Mouse (Mus musculus) kidney, embryonic 14.5 days (tissue): ENCODE results near the gene Ankrd52. TPM values are rescaled to one million over a fixed set of nuclear protein-coding genes. Genes with fewer than 3 reads are reported as not detected.

Experiments used
- ATAC-seq: fragments of 200-750 bp; cut with Nextera tagmentation; 2 replicates; pipeline ENCODE4 v1.8.0; 2017; ENCODE audit warnings: moderate number of reproducible peaks, mild to moderate bottlenecking, moderate TSS enrichment, moderate library complexity; ENCODE audit not compliant: low FRiP score, low TSS enrichment
- H3K27ac ChIP-seq: fragments of 300-500 bp; sonication (generic); 2 replicates; pipeline ENCODE4 v1.5.1; 2014; ENCODE audit warnings: low read depth, mild to moderate bottlenecking, low read length, moderate library complexity, mixed read lengths
- H3K27me3 ChIP-seq: fragments of 300-500 bp; sonication (generic); 2 replicates; pipeline ENCODE4 v1.6.1; 2014; ENCODE audit warnings: mild to moderate bottlenecking, low read length; ENCODE audit not compliant: control insufficient read depth, insufficient read depth
- H3K36me3 ChIP-seq: fragments of 300-500 bp; sonication (generic); 2 replicates; pipeline ENCODE4 v1.6.1; 2014; ENCODE audit warnings: low read length, mixed read lengths; ENCODE audit not compliant: control insufficient read depth, insufficient read depth
- H3K4me1 ChIP-seq: fragments of 300-500 bp; sonication (generic); 2 replicates; pipeline ENCODE4 v1.6.1; 2014; ENCODE audit warnings: low read length, mixed read lengths; ENCODE audit not compliant: control insufficient read depth, insufficient read depth
- H3K4me2 ChIP-seq: fragments of 300-500 bp; sonication (generic); replicated peaks from 2 replicates; pipeline ENCODE4 v1.6.1; 2014; ENCODE audit warnings: low read depth, mild to moderate bottlenecking, low read length
- H3K4me3 ChIP-seq: fragments of 300-500 bp; sonication (generic); 2 replicates; pipeline ENCODE4 v1.5.1; 2014; ENCODE audit warnings: mild to moderate bottlenecking, low read length
- H3K9ac ChIP-seq: fragments of 300-500 bp; sonication (generic); 2 replicates; pipeline ENCODE4 v1.6.1; 2014; ENCODE audit warnings: low read depth, mild to moderate bottlenecking, low read length, moderate library complexity
- H3K9me3 ChIP-seq: fragments of 300-500 bp; sonication (generic); 2 replicates; pipeline ENCODE4 v1.6.1; 2016; ENCODE audit warnings: low read length; ENCODE audit not compliant: control insufficient read depth
- WGBS: fragments of 180-500 bp; shearing (Covaris S2); extraction: QIAGEN DNeasy Blood & Tissue Kit; methylation state at CpG from one replicate; pipeline ENCODE4 v1.1.7; 2014; 5-methylcytosine and 5-hydroxymethylcytosine counted together
- polyA plus RNA-seq: library from polyadenylated mRNA; unstranded; fragments of >200 nt; fragmentation: Nextera tagmentation; extraction: Ambion mirVana; gene quantifications from 2 replicates; pipeline ENCODE4 v1.2.1, GENCODE M21; 2014

The Ankrd52 gene
- polyA plus RNA-seq, 1 experiment from 2014 or later = 19.3 TPM

DNA sequence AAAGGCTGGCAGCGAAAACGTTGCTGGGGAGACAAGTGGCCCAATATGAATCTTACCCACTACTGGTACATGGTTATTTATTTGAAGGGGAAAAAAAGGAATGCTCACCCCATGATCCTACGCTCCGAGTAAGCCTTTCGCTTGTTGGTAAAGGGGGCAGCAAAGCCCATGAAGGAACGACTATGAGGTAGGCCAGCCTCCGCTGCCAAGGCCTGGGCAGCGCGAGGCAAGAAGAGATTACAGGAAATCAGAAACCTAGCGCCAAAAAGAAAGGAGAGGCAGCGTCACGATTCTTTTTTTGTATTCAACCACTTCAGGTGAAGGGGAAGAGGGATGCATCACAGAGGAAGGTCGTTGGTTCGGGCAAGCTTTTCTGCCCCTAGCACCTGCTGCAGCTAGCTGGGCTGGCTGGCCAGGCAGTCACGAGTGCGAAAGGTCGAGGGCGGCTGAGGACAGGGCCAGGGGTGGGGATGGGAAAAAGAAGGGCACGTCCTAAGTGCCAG, 9.0 kb upstream of the Ankrd52 start:
- Histone ChIP-seq H3K4me1 (peaks cover 7% of the 10 kb centered on the region), H3K4me2 (peak overlapping the region; percentile 86), H3K27me3 (no peaks in the 10 kb centered on the region), H3K9me3 (no peaks in the 10 kb centered on the region), H3K9ac (peak overlapping the region; percentile 73), H3K36me3 (peaks cover 13% of the 10 kb centered on the region), H3K4me3 (peak overlapping the region; percentile 70), H3K27ac (peak overlapping the region; percentile 90; the same call in 1 of the 2 replicates)
- 13% methylated on average over 19 of the region's 19 CpGs for WGBS
- no peak for ATAC-seq

DNA sequence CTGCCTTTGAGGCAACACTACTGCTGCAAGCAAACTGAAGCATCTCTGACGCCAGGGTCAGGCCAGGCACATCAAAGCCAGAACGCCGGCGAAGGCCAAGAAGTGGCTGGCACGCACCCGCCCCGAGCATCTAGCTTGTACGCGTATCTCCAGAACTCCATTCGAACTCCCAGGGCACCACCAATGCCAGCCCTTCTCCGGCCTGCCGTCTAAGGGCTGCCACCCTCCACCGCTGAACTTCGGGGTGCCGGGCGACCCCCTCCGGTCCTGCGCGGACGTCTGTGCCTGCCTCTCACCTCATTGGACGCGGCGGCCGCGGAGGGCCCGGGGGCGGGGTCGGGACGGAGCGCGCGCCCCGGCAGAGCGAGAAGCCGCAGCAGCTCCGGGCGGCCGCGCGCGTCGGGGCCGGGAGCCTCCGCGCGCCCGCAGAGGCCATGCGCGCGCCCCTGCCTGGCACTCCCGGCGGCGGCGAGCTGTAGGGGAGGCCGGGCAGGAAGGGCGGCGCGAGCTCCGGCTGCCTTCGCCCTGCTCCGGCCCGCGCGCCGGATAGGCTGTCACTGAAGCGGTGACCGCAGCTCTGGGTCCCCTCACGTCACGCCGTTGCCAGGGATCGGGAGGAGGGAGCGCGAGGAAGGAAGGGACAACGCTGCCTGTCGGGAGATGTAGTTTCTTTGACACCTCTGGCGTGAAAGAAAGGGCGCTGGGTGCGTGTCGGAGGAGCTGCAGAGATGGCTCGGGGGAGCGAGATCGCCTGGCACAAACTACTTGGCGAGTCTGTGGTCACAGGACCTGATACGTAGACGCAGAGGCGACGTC, 8.3 kb upstream of the Ankrd52 start, which contains the start of gene Coq10a:
TSS of gene Coq10a (minus strand) at position 596 of the 816 bp plus-strand sequence.
- Histone ChIP-seq H3K4me3 (peak within 1 kb of the TSS; percentile 70), H3K36me3 (peaks cover 7% of the 10 kb centered on the region), H3K27me3 (no peaks in the 10 kb centered on the region), H3K27ac (peak within 1 kb of the TSS; percentile 90), H3K9me3 (no peaks in the 10 kb centered on the region), H3K4me1 (peaks cover 7% of the 10 kb centered on the region), H3K4me2 (peak within 1 kb of the TSS; percentile 86), H3K9ac (peak within 1 kb of the TSS; percentile 73)
- under 1% methylated on average over 87 of the region's 87 CpGs for WGBS
- ATAC-seq = peak; percentile 96

DNA sequence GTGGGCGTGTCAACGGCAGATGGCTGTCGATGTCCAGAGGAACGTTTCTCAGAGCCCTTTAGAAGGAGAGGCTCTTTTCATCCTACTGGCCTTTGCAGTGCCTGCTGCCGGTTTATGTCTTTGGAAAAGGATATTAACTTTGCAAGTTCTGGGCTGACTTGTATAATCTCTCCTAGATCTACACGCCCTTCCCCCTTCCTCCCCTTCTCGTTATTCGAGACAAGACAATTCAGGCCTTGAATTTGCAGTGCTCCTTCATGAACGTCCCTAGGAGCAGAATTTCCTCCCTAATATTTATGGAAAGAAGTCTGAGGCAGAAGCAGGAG, 7.7 kb upstream of the Ankrd52 start:
- 4% methylated on average over 9 of the region's 9 CpGs for WGBS
- H3K27me3 ChIP-seq = no peaks in the 10 kb centered on the region

DNA sequence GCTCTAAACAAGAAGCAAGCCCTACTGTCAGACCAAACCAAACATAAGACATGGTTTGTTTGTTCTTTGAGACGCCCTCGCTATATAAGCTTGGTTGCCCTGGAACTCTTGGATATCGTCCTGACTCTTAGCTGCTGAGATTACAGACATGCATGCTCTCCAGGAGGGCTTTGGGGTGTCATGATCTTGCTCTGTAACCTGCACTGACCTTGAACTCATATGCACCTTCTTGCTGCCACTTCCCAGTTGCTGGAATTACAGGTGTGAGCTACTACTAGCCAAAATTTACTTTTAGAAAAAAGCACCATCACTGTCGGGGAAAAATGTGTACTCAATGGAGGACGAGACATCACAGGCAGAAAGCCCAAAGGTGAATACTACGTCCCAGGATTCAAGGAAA, 7.3 kb upstream of the Ankrd52 start:
- peak overlapping the region; percentile 86 for H3K4me2 ChIP-seq
- WGBS = 82% methylated on average over 6 of the region's 6 CpGs
- ATAC-seq = no peak
- H3K36me3 ChIP-seq = no peaks in the 10 kb centered on the region; the same call in 1 of the 2 replicates
- H3K27me3 ChIP-seq = no peaks in the 10 kb centered on the region
- H3K4me1 ChIP-seq = peaks cover 7% of the 10 kb centered on the region
- peak overlapping the region; percentile 70 for H3K4me3 ChIP-seq
- H3K9me3 ChIP-seq = no peaks in the 10 kb centered on the region
- peak overlapping the region; percentile 73; the same call in 1 of the 2 replicates for H3K9ac ChIP-seq
- H3K27ac ChIP-seq = peak overlapping the region; percentile 90; the same call in 1 of the 2 replicates

More for the DNA sequence above, 7.7 kb upstream of the Ankrd52 start:
- peak overlapping the region; percentile 70 for H3K4me3 ChIP-seq
- peaks cover 7% of the 10 kb centered on the region for H3K4me1 ChIP-seq
- H3K9me3 ChIP-seq = no peaks in the 10 kb centered on the region
- no peak for ATAC-seq
- H3K9ac ChIP-seq = peak overlapping the region; percentile 73
- H3K4me2 ChIP-seq = peak overlapping the region; percentile 86
- peak overlapping the region; percentile 90 for H3K27ac ChIP-seq
- H3K36me3 ChIP-seq = peaks cover 3% of the 10 kb centered on the region

DNA sequence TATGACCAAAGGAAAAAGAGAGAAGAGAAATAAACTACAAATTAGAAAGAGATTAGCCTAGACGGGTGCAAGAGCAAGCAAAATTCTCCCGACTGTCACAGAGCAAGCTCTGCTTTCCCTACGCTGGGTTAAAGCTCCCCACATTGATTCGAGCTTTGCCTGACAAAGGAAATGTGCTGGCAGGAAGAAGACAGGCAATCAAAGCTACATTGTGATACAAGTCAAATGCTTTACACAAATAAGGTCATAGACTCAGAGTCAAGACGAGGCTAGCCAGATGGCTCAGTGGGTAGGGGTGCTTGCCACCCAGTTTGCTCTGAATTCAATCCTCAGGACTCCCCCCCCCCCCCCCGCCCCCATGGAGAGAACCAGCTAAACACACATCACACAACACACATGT, 6.9 kb upstream of the Ankrd52 start:
- no peak overlapping the region for H3K4me3 ChIP-seq
- H3K9me3 ChIP-seq = no peaks in the 10 kb centered on the region
- H3K4me1 ChIP-seq = peaks cover 7% of the 10 kb centered on the region
- no peaks in the 10 kb centered on the region for H3K27me3 ChIP-seq
- H3K36me3 ChIP-seq = no peaks in the 10 kb centered on the region; the same call in 1 of the 2 replicates
- H3K4me2 ChIP-seq = no peak overlapping the region
- no peak for ATAC-seq
- H3K27ac ChIP-seq = no peak overlapping the region
- no peak overlapping the region for H3K9ac ChIP-seq
- 61% methylated on average over 5 of the region's 6 CpGs for WGBS

DNA sequence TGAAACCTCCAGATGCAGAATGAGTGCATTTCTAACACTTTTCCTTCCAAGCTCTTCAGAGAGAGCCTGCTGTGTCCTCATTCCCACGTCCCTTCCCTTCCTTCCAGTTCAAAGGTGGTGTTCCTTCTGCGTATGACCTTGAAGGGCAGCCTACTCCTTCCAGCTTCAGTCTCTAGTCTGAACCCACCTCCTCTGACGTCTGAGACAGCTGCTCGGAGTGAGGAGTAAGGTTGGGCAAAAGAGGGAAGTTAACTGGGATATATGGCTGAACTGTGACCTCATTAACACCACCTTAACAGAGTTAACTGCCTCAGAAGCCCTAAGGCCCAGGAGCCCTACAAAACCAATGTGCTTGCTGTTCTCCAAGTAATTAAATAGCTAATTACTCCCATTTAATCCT, 6.3 kb upstream of the Ankrd52 start:
- Histone ChIP-seq H3K4me2 (no peak overlapping the region), H3K27ac (no peak overlapping the region), H3K36me3 (no peaks in the 10 kb centered on the region), H3K27me3 (no peaks in the 10 kb centered on the region), H3K4me1 (peaks cover 7% of the 10 kb centered on the region), H3K9me3 (no peaks in the 10 kb centered on the region), H3K4me3 (no peak overlapping the region), H3K9ac (no peak overlapping the region)
- 23% methylated on average over 4 of the region's 4 CpGs for WGBS
- ATAC-seq = no peak

DNA sequence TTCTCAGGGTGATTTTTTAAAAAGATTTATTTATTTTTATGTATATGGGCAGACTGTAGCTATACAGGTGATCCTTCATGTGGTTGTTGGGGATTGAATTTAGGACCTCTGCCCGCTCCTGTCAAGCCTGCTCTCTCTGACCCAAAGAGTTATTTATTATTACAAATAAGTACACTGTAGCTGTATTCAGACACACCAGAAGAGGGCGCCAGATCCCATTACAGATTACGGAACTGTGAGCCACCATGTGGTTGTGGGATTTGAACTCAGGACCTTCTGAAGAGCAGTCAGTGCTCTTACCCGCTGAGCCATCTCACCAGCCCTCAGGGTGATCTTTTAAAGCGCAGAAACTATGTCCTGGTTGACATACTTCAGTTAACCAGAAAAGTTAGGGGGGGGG, 4.8 kb upstream of the Ankrd52 start:
- 82% methylated on average over 5 of the region's 5 CpGs for WGBS
- ATAC-seq = no peak

DNA sequence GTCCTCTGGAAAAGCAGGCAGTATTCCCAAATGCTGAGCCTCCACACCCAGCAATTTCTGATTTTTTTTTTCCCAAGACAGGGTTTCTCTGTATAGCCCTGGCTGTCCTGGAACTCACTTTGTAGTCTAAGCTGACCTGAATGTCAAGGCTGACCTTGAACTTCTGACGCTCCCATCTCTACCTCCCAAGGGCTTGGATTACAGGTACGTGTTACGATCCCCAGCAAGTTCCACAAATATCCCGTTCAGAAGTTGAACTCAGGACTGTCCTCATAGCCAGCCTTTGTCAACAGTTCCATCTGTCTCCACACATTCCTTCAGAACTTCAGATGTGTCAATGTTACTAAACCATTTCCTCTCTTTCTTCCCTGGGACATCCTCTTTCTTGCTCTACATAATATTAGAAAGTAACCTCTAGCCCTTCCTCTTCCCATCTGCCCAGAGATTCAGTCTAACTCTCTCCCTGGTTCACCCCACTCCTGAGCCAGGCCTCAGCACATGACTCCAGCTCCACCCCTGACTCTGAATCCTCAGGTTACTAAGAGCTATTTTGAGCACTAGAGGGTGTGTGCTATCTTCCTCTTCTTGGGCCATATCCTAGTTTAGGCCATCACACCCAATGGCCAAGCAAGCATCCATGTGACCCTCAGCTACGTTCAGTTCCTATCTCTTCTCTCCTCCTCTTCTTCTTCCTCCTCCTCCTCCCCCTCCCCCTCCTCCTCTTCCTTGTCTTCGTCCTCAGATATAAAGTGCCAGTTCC, 3.7 kb upstream of the Ankrd52 start:
- H3K36me3 ChIP-seq = peaks cover 2% of the 10 kb centered on the region; the same call in 1 of the 2 replicates
- H3K9ac ChIP-seq = no peak overlapping the region
- H3K4me3 ChIP-seq = no peak overlapping the region
- H3K9me3 ChIP-seq = no peaks in the 10 kb centered on the region
- peaks cover 5% of the 10 kb centered on the region for H3K4me1 ChIP-seq
- no peaks in the 10 kb centered on the region for H3K27me3 ChIP-seq
- H3K4me2 ChIP-seq = no peak overlapping the region
- ATAC-seq = no peak
- WGBS = 76% methylated on average over 6 of the region's 6 CpGs
- no peak overlapping the region for H3K27ac ChIP-seq

More for the DNA sequence above, 4.8 kb upstream of the Ankrd52 start:
- Histone ChIP-seq H3K36me3 (no peaks in the 10 kb centered on the region), H3K27ac (no peak overlapping the region), H3K4me3 (no peak overlapping the region), H3K4me2 (no peak overlapping the region), H3K9me3 (no peaks in the 10 kb centered on the region), H3K4me1 (peaks cover 7% of the 10 kb centered on the region), H3K27me3 (no peaks in the 10 kb centered on the region), H3K9ac (no peak overlapping the region)
